Mouse (Mus musculus) mouse trophoblast stem cell (cell line): Measurements from ENCODE around the gene Olfr937.

Experiments used
- in situ Hi-C, 2 experiments: fragments of 300-500 bp; cut with MseI, MboI; formaldehyde crosslinking; loops; 2 replicates in 1 of 2; 3 replicates in 1 of 2; pipeline ENCODE4 v1.15.1; 2025

Olfr937 gene

DNA sequence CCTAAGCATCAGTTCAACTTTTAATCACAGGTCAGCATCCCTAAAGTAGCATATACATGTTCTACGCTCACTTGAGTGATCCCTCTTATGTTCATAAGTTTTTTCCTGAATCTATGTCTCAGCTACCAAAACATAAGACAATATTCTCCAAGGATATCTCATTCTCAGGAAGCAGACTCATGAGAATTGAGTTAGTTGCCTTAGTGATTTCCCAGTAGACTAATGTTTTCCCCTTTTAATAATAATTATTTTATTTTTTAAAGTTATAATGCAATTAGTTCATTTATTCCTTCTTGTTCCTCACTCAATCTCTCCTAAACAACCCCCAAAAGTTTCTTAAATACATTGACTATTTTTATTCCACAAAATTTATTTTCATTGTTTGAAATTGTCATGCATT lies at the start of gene Olfr937:
Gene Olfr937 (minus strand): TSS at position 101 of the 400 bp plus-strand sequence.
- in situ Hi-C loops: no loop called here

- in situ Hi-C loops: no loop called here
These were observed 14.0 kb upstream of the Olfr937 start, which contains the start of gene Olfr938 for GRCm38 (mm10) chr9:39078787-39079186. Gene Olfr938 (minus strand): TSS chr9:39078887.

DNA sequence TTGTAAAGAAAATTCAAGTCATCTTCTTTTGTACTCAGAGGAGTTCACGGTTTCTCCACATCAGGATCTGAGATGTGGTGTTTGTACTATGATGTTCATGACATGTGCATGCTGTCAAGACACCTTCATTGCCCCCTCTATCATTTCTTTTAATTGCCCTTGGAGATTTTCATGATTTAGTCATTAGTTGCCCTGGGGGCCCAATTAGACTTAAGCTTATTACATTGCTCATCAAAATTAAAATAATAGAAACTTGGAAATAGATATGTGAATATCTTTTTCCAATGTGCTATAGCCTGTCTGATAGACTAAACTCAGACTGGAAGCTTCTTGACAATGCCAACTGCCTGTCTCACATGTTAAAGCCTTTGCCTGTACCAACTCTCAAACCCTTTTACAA lies 41.5 kb downstream of the Olfr937 start, which contains the start of gene Olfr146:
Gene Olfr146 (minus strand): TSS at position 101 of the 400 bp plus-strand sequence.
- in situ Hi-C loops: no loop called here
